Mouse (Mus musculus) liver, embryonic 16.5 days (tissue): Measurements from ENCODE around the gene Gcsh. TPM values are rescaled to one million over a fixed set of nuclear protein-coding genes. Genes with fewer than 3 reads are reported as not detected.

Source experiments
- ATAC-seq: fragments of 200-750 bp; cut with Nextera tagmentation; 2 replicates; pipeline ENCODE4 v1.8.0; 2017; ENCODE audit warnings: low read depth, mild to moderate bottlenecking, moderate number of reproducible peaks, moderate library complexity
- H3K27ac ChIP-seq: fragments of 300-500 bp; sonication (generic); 2 replicates; pipeline ENCODE4 v1.5.1; 2014; ENCODE audit warnings: mild to moderate bottlenecking, low read length
- H3K27me3 ChIP-seq: fragments of 300-500 bp; sonication (generic); 2 replicates; pipeline ENCODE4 v1.6.1; 2014; ENCODE audit warnings: low read depth, low read length, mixed read lengths; ENCODE audit not compliant: control insufficient read depth, insufficient read depth
- H3K36me3 ChIP-seq: fragments of 300-500 bp; sonication (generic); 2 replicates; pipeline ENCODE4 v1.6.1; 2014; ENCODE audit warnings: mild to moderate bottlenecking; ENCODE audit not compliant: control insufficient read depth, insufficient read depth
- H3K4me1 ChIP-seq: fragments of 300-500 bp; sonication (generic); 2 replicates; pipeline ENCODE4 v1.6.1; 2014; ENCODE audit warnings: low read depth, low read length, mixed read lengths; ENCODE audit not compliant: control insufficient read depth
- H3K4me2 ChIP-seq: fragments of 300-500 bp; sonication (generic); 2 replicates; pipeline ENCODE4 v1.6.1; 2014; ENCODE audit warnings: low read depth, low read length, mixed read lengths
- H3K4me3 ChIP-seq: fragments of 300-500 bp; sonication (generic); 2 replicates; pipeline ENCODE4 v1.5.1; 2014; ENCODE audit warnings: low read depth, mild to moderate bottlenecking, low read length
- H3K9ac ChIP-seq: fragments of 300-500 bp; sonication (generic); 2 replicates; pipeline ENCODE4 v1.6.1; 2014; ENCODE audit warnings: low read depth, low read length
- H3K9me3 ChIP-seq: fragments of 300-500 bp; sonication (generic); replicated peaks from 2 replicates; pipeline ENCODE4 v1.6.1; 2016; ENCODE audit warnings: low read length; ENCODE audit not compliant: control insufficient read depth
- WGBS: fragments of 180-500 bp; shearing (Covaris S2); extraction: QIAGEN DNeasy Blood & Tissue Kit; methylation state at CpG from one replicate; pipeline ENCODE4 v1.1.7; 2014; ENCODE audit not compliant: insufficient replicate concordance; 5-methylcytosine and 5-hydroxymethylcytosine counted together
- polyA plus RNA-seq: library from polyadenylated mRNA; unstranded; fragments of >200 nt; fragmentation: Nextera tagmentation; extraction: Ambion mirVana; gene quantifications from 2 replicates; pipeline ENCODE4 v1.2.1, GENCODE M21; 2015

Gene Gcsh
- polyA plus RNA-seq, 1 experiment from 2014 or later, result 94.0 TPM

- no peak overlapping the region for H3K9ac ChIP-seq
- 67% methylated on average over 18 of the region's 18 CpGs for WGBS
- no peak for ATAC-seq
- no peak overlapping the region for H3K4me2 ChIP-seq
- H3K9me3 ChIP-seq, result no peaks in the 10 kb centered on the region
- no peaks in the 10 kb centered on the region; the same call in 1 of the 2 replicates for H3K27me3 ChIP-seq
- no peaks in the 10 kb centered on the region for H3K4me1 ChIP-seq
- no peak overlapping the region for H3K27ac ChIP-seq
- no peaks in the 10 kb centered on the region for H3K36me3 ChIP-seq
- H3K4me3 ChIP-seq, result no peak overlapping the region
These were observed 26.3 kb upstream of the Gcsh start for GRCm38 (mm10) chr8:117019323-117020275.

GRCm38 (mm10) chr8:117017896-117018295 lies 24.6 kb upstream of the Gcsh start:
- ATAC-seq, result no peak
- 83% methylated on average over 4 of the region's 4 CpGs for WGBS
- no peaks in the 10 kb centered on the region for H3K4me1 ChIP-seq
- H3K27ac ChIP-seq, result no peak overlapping the region
- no peaks in the 10 kb centered on the region; the same call in 1 of the 2 replicates for H3K27me3 ChIP-seq
- H3K9ac ChIP-seq, result no peak overlapping the region
- H3K4me2 ChIP-seq, result no peak overlapping the region
- H3K36me3 ChIP-seq, result no peaks in the 10 kb centered on the region
- H3K9me3 ChIP-seq, result no peaks in the 10 kb centered on the region
- no peak overlapping the region for H3K4me3 ChIP-seq

- H3K9ac ChIP-seq, result no peak overlapping the region
- no peaks in the 10 kb centered on the region for H3K4me1 ChIP-seq
- no peak overlapping the region for H3K27ac ChIP-seq
- no peak overlapping the region for H3K4me3 ChIP-seq
- ATAC-seq, result no peak
- 59% methylated on average over 8 of the region's 8 CpGs for WGBS
- no peaks in the 10 kb centered on the region for H3K36me3 ChIP-seq
- no peak overlapping the region for H3K4me2 ChIP-seq
- no peaks in the 10 kb centered on the region; the same call in 1 of the 2 replicates for H3K27me3 ChIP-seq
- no peaks in the 10 kb centered on the region for H3K9me3 ChIP-seq
These were observed 23.7 kb upstream of the Gcsh start for GRCm38 (mm10) chr8:117017006-117017405.

- H3K27ac ChIP-seq, result no peak overlapping the region
- WGBS, result 60% methylated on average over 4 of the region's 4 CpGs
- H3K4me1 ChIP-seq, result no peaks in the 10 kb centered on the region
- no peaks in the 10 kb centered on the region; the same call in 1 of the 2 replicates for H3K27me3 ChIP-seq
- no peaks in the 10 kb centered on the region for H3K36me3 ChIP-seq
- no peak overlapping the region for H3K4me2 ChIP-seq
- H3K9me3 ChIP-seq, result no peaks in the 10 kb centered on the region
- no peak overlapping the region for H3K4me3 ChIP-seq
- no peak for ATAC-seq
- no peak overlapping the region for H3K9ac ChIP-seq
These were observed 22.3 kb upstream of the Gcsh start for GRCm38 (mm10) chr8:117015670-117016069.

- no peak overlapping the region for H3K4me2 ChIP-seq
- 73% methylated on average over 9 of the region's 9 CpGs for WGBS
- ATAC-seq, result no peak
- H3K27me3 ChIP-seq, result no peaks in the 10 kb centered on the region; the same call in 1 of the 2 replicates
- H3K4me1 ChIP-seq, result no peaks in the 10 kb centered on the region
- H3K9ac ChIP-seq, result no peak overlapping the region
- H3K36me3 ChIP-seq, result no peaks in the 10 kb centered on the region
- H3K27ac ChIP-seq, result no peak overlapping the region
- no peaks in the 10 kb centered on the region for H3K9me3 ChIP-seq
- no peak overlapping the region for H3K4me3 ChIP-seq
These were observed 18.0 kb upstream of the Gcsh start for GRCm38 (mm10) chr8:117011366-117011765.

- no peaks in the 10 kb centered on the region for H3K36me3 ChIP-seq
These were observed 829 bp upstream of the Gcsh start for GRCm38 (mm10) chr8:116994016-116994716.

GRCm38 (mm10) chr8:116992176-116992971 lies 963 bp downstream of the Gcsh start:
- Histone ChIP-seq H3K36me3 (no peaks in the 10 kb centered on the region), H3K4me1 (peaks cover 13% of the 10 kb centered on the region), H3K4me2 (peak overlapping the region; percentile 89), H3K9ac (peak overlapping the region; percentile 52), H3K9me3 (no peaks in the 10 kb centered on the region), H3K27ac (peak overlapping the region; percentile 84), H3K4me3 (peak overlapping the region; percentile 72), H3K27me3 (no peaks in the 10 kb centered on the region)
- no peak for ATAC-seq
- 6% methylated on average over 23 of the region's 23 CpGs for WGBS

More at GRCm38 (mm10) chr8:116994016-116994716, 829 bp upstream of the Gcsh start:
- H3K27ac ChIP-seq, result no peak overlapping the region
- H3K9ac ChIP-seq, result no peak overlapping the region
- H3K4me2 ChIP-seq, result peak overlapping the region; percentile 89
- WGBS, result 50% methylated on average over 11 of the region's 11 CpGs
- no peaks in the 10 kb centered on the region for H3K27me3 ChIP-seq
- H3K4me3 ChIP-seq, result peak overlapping the region; percentile 72; the same call in 1 of the 2 replicates
- no peaks in the 10 kb centered on the region for H3K9me3 ChIP-seq
- peaks cover 13% of the 10 kb centered on the region for H3K4me1 ChIP-seq
- ATAC-seq, result no peak

- peaks cover 13% of the 10 kb centered on the region for H3K4me1 ChIP-seq
- no peaks in the 10 kb centered on the region for H3K27me3 ChIP-seq
- ATAC-seq, result no peak
- H3K4me2 ChIP-seq, result peak overlapping the region; percentile 89
- H3K9me3 ChIP-seq, result no peaks in the 10 kb centered on the region
- WGBS, result 74% methylated on average over 8 of the region's 8 CpGs
- H3K9ac ChIP-seq, result no peak overlapping the region
- H3K27ac ChIP-seq, result no peak overlapping the region
- no peaks in the 10 kb centered on the region for H3K36me3 ChIP-seq
- no peak overlapping the region for H3K4me3 ChIP-seq
These were observed 2.1 kb downstream of the Gcsh start for GRCm38 (mm10) chr8:116991241-116991640.
